Mouse (Mus musculus) colon, adult 2 months (tissue): ENCODE measurements around the gene Fmo3. TPM values are rescaled to one million over a fixed set of nuclear protein-coding genes. Genes with fewer than 3 reads are reported as not detected.

ENCODE experiments used
- polyA plus RNA-seq: library from polyadenylated mRNA; depleted of rRNA; stranded (reverse); fragments of >200 nt; gene quantifications from 2 replicates; pipeline ENCODE4 v1.2.3, GENCODE M21; 2012; rRNA removed

The Fmo3 gene
- 0.07 TPM in 1 of 2 replicates, not detected in the other for polyA plus RNA-seq

DNA sequence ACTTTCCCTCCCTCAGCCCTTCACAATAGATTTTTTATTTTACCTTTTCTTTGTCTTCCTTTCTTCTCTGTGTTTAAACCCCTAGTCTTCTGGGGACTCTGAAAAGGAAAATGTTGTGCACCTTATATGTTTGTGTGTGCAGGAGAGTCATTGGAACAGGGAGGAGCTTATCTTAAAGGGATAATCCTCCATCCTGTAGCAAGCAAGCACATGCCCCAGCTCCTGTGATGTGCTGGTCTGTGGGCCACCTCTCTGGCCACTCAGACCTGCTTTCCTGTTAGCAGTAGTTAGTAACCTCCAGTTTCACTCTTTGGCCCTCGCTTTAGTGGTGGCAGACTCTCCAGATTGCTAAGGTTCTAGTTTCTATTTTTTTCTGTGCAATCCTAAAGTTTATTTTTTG, at the start of gene Fmo3:
Gene Fmo3, minus strand, starts transcription at position 101 of the 400 bp plus-strand sequence.

DNA sequence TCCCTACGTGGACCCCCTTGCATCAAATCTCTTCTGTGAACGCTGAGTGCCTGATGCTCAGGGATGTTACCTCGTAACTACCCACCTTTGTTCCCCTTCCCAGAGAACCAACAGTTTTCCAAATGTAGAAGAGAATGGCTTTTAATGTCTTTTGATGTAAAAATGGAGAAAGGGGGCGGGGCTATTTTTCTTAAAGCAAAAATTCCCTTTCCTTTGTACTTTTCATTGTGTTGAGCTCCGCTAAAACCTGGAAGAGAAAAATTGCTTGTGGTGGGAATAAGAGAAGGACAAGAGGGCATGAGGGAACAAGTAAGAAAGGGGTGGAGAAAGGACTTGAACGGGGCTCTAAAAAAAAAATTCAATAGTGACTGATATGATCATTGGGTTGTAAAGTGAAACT, 46.9 kb downstream of the Fmo3 start, which contains the start of gene Fmo6:
Gene Fmo6, minus strand, starts transcription at position 101 of the 400 bp plus-strand sequence.

Other genes with a start within 250 kb of the Fmo3 start
- gene Prrc2c, start 244.0 kb downstream of the Fmo3 start, polyA plus RNA-seq = 23.2 and 23.7 TPM in 2 replicates
- 1.0 and 1.3 TPM in 2 replicates for gene Fmo4, start 170.6 kb downstream of the Fmo3 start, polyA plus RNA-seq
- 3.8 and 6.2 TPM in 2 replicates for gene Fmo1, start 117.9 kb downstream of the Fmo3 start, polyA plus RNA-seq
- gene Fmo2, start 85.8 kb downstream of the Fmo3 start, polyA plus RNA-seq = 5.7 and 6.8 TPM in 2 replicates
- not detected in 2 replicates for gene Fmo6, start 47.0 kb downstream of the Fmo3 start, polyA plus RNA-seq
- not detected in 2 replicates for gene Mroh9, start 101.1 kb upstream of the Fmo3 start, polyA plus RNA-seq